Comparison of ENCODE assay signal across 17 mouse cellular contexts in genomic region chr1:41822742-41823141, GRCm38 (mm10).
DNase-seq lines count a peak whose midpoint lies in the region; ATAC-seq lines count a peak whose summit lies in the region.
"Had no signal": no experiment of that assay in that cellular context is flagged by ENCODE, and none has a peak within 500 bp of the region (broad histone marks: within the 10 kb centered on the region; RNA-seq: fewer than 3 reads in every experiment).

No protein-coding gene starts in this region.

- no peak overlapping the region for H3K4me3 ChIP-seq in forebrain, embryonic 14.5 days (ENCODE audit: low read depth, low read length)
- H3K4me3 ChIP-seq in forebrain, embryonic 11.5 days (ENCODE audit: low read depth, low read length): no peak overlapping the region
- H3K4me3 ChIP-seq in midbrain, embryonic 11.5 days (ENCODE audit: low read depth, low read length): no peak overlapping the region
- no peak overlapping the region for H3K4me3 ChIP-seq in midbrain, embryonic 16.5 days (ENCODE audit: low read depth, low read length)
- H3K4me3 ChIP-seq in forebrain, embryonic 16.5 days (replicated peaks; ENCODE audit: low read length): no peak overlapping the region
- H3K4me3 ChIP-seq: embryonic facial prominence, embryonic 10.5 days; embryonic facial prominence, embryonic 12.5 days had no signal

- H3K27me3 ChIP-seq in forebrain, embryonic 14.5 days (replicated peaks; ENCODE audit: control insufficient read depth, insufficient read depth, low read length): no peaks in the 10 kb centered on the region
- H3K27me3 ChIP-seq in forebrain, embryonic 11.5 days (ENCODE audit: control insufficient read depth, insufficient read depth, low read length): no peaks in the 10 kb centered on the region
- no peaks in the 10 kb centered on the region for H3K27me3 ChIP-seq in midbrain, embryonic 11.5 days (ENCODE audit: control insufficient read depth, insufficient read depth, low read length)
- no peaks in the 10 kb centered on the region for H3K27me3 ChIP-seq in midbrain, embryonic 16.5 days (ENCODE audit: control insufficient read depth, insufficient read depth, low read depth, low read length)
- no peaks in the 10 kb centered on the region for H3K27me3 ChIP-seq in forebrain, embryonic 16.5 days (replicated peaks; ENCODE audit: control insufficient read depth, insufficient read depth, low read length)
- H3K27me3 ChIP-seq: embryonic facial prominence, embryonic 12.5 days had no signal

- H3K9me3 ChIP-seq in forebrain, embryonic 14.5 days (replicated peaks; ENCODE audit: control insufficient read depth, low read length): no peaks in the 10 kb centered on the region
- no peaks in the 10 kb centered on the region for H3K9me3 ChIP-seq in forebrain, embryonic 11.5 days (ENCODE audit: control insufficient read depth, low read length)
- H3K9me3 ChIP-seq in midbrain, embryonic 11.5 days (ENCODE audit: control insufficient read depth, low read length): no peaks in the 10 kb centered on the region
- H3K9me3 ChIP-seq in midbrain, embryonic 16.5 days (replicated peaks; ENCODE audit: control insufficient read depth, low read length, poor library complexity, severe bottlenecking): no peaks in the 10 kb centered on the region
- H3K9me3 ChIP-seq in forebrain, embryonic 16.5 days (ENCODE audit: control insufficient read depth, low read length): no peaks in the 10 kb centered on the region
- H3K9me3 ChIP-seq: embryonic facial prominence, embryonic 10.5 days; embryonic facial prominence, embryonic 12.5 days had no signal

- H3K9ac ChIP-seq in forebrain, embryonic 14.5 days (ENCODE audit: low read length): no peak overlapping the region
- H3K9ac ChIP-seq in forebrain, embryonic 11.5 days (ENCODE audit: low read length): no peak overlapping the region
- H3K9ac ChIP-seq in midbrain, embryonic 11.5 days (ENCODE audit: low read length): no peak overlapping the region
- no peak overlapping the region for H3K9ac ChIP-seq in midbrain, embryonic 16.5 days (ENCODE audit: low read depth, low read length)
- H3K9ac ChIP-seq in forebrain, embryonic 16.5 days (replicated peaks; ENCODE audit: low read depth, low read length): 0 out of 2 replicates have a peak overlapping the region, but pooled peaks have one; percentile 28
- H3K9ac ChIP-seq: embryonic facial prominence, embryonic 12.5 days had no signal

- 0 out of 2 replicates have a peak, but pooled peaks cover 6% of the 10 kb centered on the region for H3K4me1 ChIP-seq in forebrain, embryonic 14.5 days (ENCODE audit: control insufficient read depth, insufficient read depth, low read length)
- H3K4me1 ChIP-seq in forebrain, embryonic 11.5 days (replicated peaks; ENCODE audit: control insufficient read depth, insufficient read depth, low read length): no peaks in the 10 kb centered on the region
- no peaks in the 10 kb centered on the region for H3K4me1 ChIP-seq in midbrain, embryonic 11.5 days (ENCODE audit: control insufficient read depth, insufficient read depth, low read length)
- H3K4me1 ChIP-seq in midbrain, embryonic 16.5 days (ENCODE audit: control insufficient read depth, insufficient read depth, low read length): no peaks in the 10 kb centered on the region
- peaks cover 5% of the 10 kb centered on the region for H3K4me1 ChIP-seq in forebrain, embryonic 16.5 days (replicated peaks; ENCODE audit: control insufficient read depth, insufficient read depth, low read length)
- H3K4me1 ChIP-seq: embryonic facial prominence, embryonic 10.5 days; embryonic facial prominence, embryonic 12.5 days had no signal

- H3K36me3 ChIP-seq in forebrain, embryonic 14.5 days (ENCODE audit: control insufficient read depth, insufficient read depth, low read length): no peaks in the 10 kb centered on the region
- no peaks in the 10 kb centered on the region for H3K36me3 ChIP-seq in forebrain, embryonic 11.5 days (ENCODE audit: control insufficient read depth, insufficient read depth, low read length)
- no peaks in the 10 kb centered on the region for H3K36me3 ChIP-seq in midbrain, embryonic 11.5 days (ENCODE audit: control insufficient read depth, insufficient read depth, low read length)
- H3K36me3 ChIP-seq in midbrain, embryonic 16.5 days (ENCODE audit: control insufficient read depth, insufficient read depth, low read length): no peaks in the 10 kb centered on the region
- no peaks in the 10 kb centered on the region for H3K36me3 ChIP-seq in forebrain, embryonic 16.5 days (ENCODE audit: control insufficient read depth, insufficient read depth)
- H3K36me3 ChIP-seq: embryonic facial prominence, embryonic 10.5 days; embryonic facial prominence, embryonic 12.5 days had no signal

- WGBS in forebrain, embryonic 14.5 days: 58% methylated on average over 5 of the region's 5 CpGs
- WGBS in forebrain, embryonic 11.5 days: 83% methylated on average over 5 of the region's 5 CpGs
- 84% methylated on average over 5 of the region's 5 CpGs for WGBS in midbrain, embryonic 11.5 days
- WGBS in midbrain, embryonic 16.5 days: 69% methylated on average over 5 of the region's 5 CpGs
- 51% methylated on average over 5 of the region's 5 CpGs for WGBS in forebrain, embryonic 16.5 days

- no peak overlapping the region for H3K27ac ChIP-seq in forebrain, embryonic 14.5 days (ENCODE audit: low read depth, low read length)
- no peak overlapping the region for H3K27ac ChIP-seq in forebrain, embryonic 11.5 days (ENCODE audit: low read depth, low read length)
- no peak overlapping the region for H3K27ac ChIP-seq in midbrain, embryonic 11.5 days (ENCODE audit: low read depth, low read length)
- no peak overlapping the region for H3K27ac ChIP-seq in midbrain, embryonic 16.5 days (ENCODE audit: low read length)
- H3K27ac ChIP-seq in forebrain, embryonic 16.5 days (ENCODE audit: low read length): peak overlapping the region; percentile 20
- H3K27ac ChIP-seq: embryonic facial prominence, embryonic 10.5 days; embryonic facial prominence, embryonic 12.5 days had no signal

- peak; percentile 42; the same call in 1 of the 2 replicates for ATAC-seq in forebrain, embryonic 14.5 days
- ATAC-seq in forebrain, embryonic 11.5 days (replicated peaks; ENCODE audit: low FRiP score): no peak
- no peak for ATAC-seq in midbrain, embryonic 11.5 days (ENCODE audit: low FRiP score)
- no peak for ATAC-seq in midbrain, embryonic 16.5 days
- ATAC-seq in forebrain, embryonic 16.5 days: peak; percentile 69

- peak; percentile 41 for DNase-seq in forebrain, embryonic 14.5 days (ENCODE audit: low spot score)
- DNase-seq in forebrain, embryonic 11.5 days (ENCODE audit: low spot score): no peak
- DNase-seq in midbrain, embryonic 11.5 days (ENCODE audit: low spot score, missing footprints): peak; percentile 57
- DNase-seq in c-Kit-positive CD71-positive TER-119-positive erythroid progenitor cells, embryonic 14.5 days (ENCODE audit: low spot score): no peak
- no peak for DNase-seq in adrenal gland, postnatal 14 days
- DNase-seq: adrenal gland, adult 2 months; adrenal gland, postnatal 10 days; adrenal gland, postnatal 36 days; cerebellum, adult 11-12 months; cerebellum, adult 2 months; cerebellum, adult 9-10 months; cerebellum, postnatal 10 days; cerebellum, postnatal 25 days had no signal

- no peak overlapping the region for H3K4me2 ChIP-seq in forebrain, embryonic 14.5 days (ENCODE audit: low read length)
- H3K4me2 ChIP-seq in forebrain, embryonic 11.5 days (ENCODE audit: low read depth, low read length, severe bottlenecking): no peak overlapping the region
- H3K4me2 ChIP-seq in midbrain, embryonic 11.5 days: no peak overlapping the region
- no peak overlapping the region for H3K4me2 ChIP-seq in midbrain, embryonic 16.5 days (ENCODE audit: low read length)
- no peak overlapping the region for H3K4me2 ChIP-seq in forebrain, embryonic 16.5 days (ENCODE audit: low read length)
- H3K4me2 ChIP-seq: embryonic facial prominence, embryonic 12.5 days had no signal

Comparison
In these comparisons a context has a peak if more than half of its experiments do, and no peak if none do; other contexts are left out.
1. ATAC-seq: peak in forebrain, embryonic 14.5 days (single experiment) and forebrain, embryonic 16.5 days (single experiment); none in forebrain, embryonic 11.5 days (single experiment), midbrain, embryonic 11.5 days (single experiment) and midbrain, embryonic 16.5 days (single experiment).
2. DNase-seq: peak in forebrain, embryonic 14.5 days (single experiment) and midbrain, embryonic 11.5 days (single experiment); none in forebrain, embryonic 11.5 days (single experiment), c-Kit-positive CD71-positive TER-119-positive erythroid progenitor cells, embryonic 14.5 days (single experiment) and adrenal gland, postnatal 14 days (single experiment).